ENCODE assay signal across 15 mouse cellular contexts in the genomic region with DNA sequence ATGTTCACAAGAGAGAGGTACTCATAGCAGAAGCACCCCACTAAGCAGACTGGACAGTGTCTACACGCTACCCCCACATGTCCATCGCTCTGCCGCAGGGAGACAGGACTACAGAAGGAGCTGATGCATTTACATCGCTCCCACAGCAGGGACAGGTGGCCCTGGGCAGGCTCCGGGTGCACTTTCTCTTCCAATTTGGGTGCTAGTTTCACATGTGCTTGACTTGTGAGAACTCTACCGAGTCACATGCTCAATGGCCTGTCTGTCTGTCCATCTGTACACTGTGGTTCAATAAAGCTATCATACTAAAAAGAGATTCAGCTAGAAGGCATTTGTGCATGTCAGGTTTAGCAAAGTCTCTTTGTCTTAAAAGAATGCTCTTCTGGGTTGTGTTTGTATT. TPM values are rescaled to one million over a fixed set of nuclear protein-coding genes. Genes with fewer than 3 reads are reported as not detected.
DNase-seq lines count a peak whose midpoint lies in the region; ATAC-seq lines count a peak whose summit lies in the region.
"Had no signal": no experiment of that assay in that cellular context is flagged by ENCODE, and none has a peak within 500 bp of the region (broad histone marks: within the 10 kb centered on the region; RNA-seq: fewer than 3 reads in every experiment).

No protein-coding gene starts in this region.

- no peaks in the 10 kb centered on the region for H3K36me3 ChIP-seq in forebrain, embryonic 13.5 days (ENCODE audit: poor library complexity, severe bottlenecking)
- H3K36me3 ChIP-seq in forebrain, embryonic 15.5 days = no peaks in the 10 kb centered on the region
- no peaks in the 10 kb centered on the region for H3K36me3 ChIP-seq in kidney, embryonic 15.5 days
- H3K36me3 ChIP-seq in embryonic facial prominence, embryonic 10.5 days (replicated peaks) = no peaks in the 10 kb centered on the region
- H3K36me3 ChIP-seq in limb, embryonic 13.5 days = no peaks in the 10 kb centered on the region
- H3K36me3 ChIP-seq: midbrain, embryonic 12.5 days had no signal

- no peak for DNase-seq in kidney, postnatal 36 days
- DNase-seq in embryonic facial prominence, embryonic 10.5 days (ENCODE audit: low spot score) = no peak
- DNase-seq in embryo, embryonic 10 days (ENCODE audit: low spot score) = no peak
- DNase-seq: adrenal gland, postnatal 10 days; cerebellum, postnatal 25 days; thymus, adult 18-20 months had no signal

- WGBS in forebrain, embryonic 13.5 days = 86% methylated on average over 6 of the region's 6 CpGs
- WGBS in forebrain, embryonic 15.5 days = 94% methylated on average over 6 of the region's 6 CpGs
- WGBS in kidney, embryonic 15.5 days = 91% methylated on average over 6 of the region's 6 CpGs
- WGBS in embryonic facial prominence, embryonic 10.5 days = 92% methylated on average over 6 of the region's 6 CpGs
- 76% methylated on average over 6 of the region's 6 CpGs for WGBS in limb, embryonic 13.5 days

- peaks cover 70% of the 10 kb centered on the region for H3K27me3 ChIP-seq in forebrain, embryonic 13.5 days
- peaks cover 22% of the 10 kb centered on the region for H3K27me3 ChIP-seq in forebrain, embryonic 15.5 days
- no peaks in the 10 kb centered on the region for H3K27me3 ChIP-seq in kidney, embryonic 15.5 days
- H3K27me3 ChIP-seq in embryonic facial prominence, embryonic 10.5 days (replicated peaks; ENCODE audit: low read depth, poor library complexity, severe bottlenecking) = no peaks in the 10 kb centered on the region
- no peaks in the 10 kb centered on the region for H3K27me3 ChIP-seq in limb, embryonic 13.5 days

- H3K9ac ChIP-seq in forebrain, embryonic 13.5 days = 0 out of 2 replicates have a peak overlapping the region, but pooled peaks have one; percentile 43
- no peak overlapping the region for H3K9ac ChIP-seq in forebrain, embryonic 15.5 days (replicated peaks)
- H3K9ac ChIP-seq in kidney, embryonic 15.5 days = no peak overlapping the region
- 0 out of 2 replicates have a peak overlapping the region, but pooled peaks have one; percentile 31 for H3K9ac ChIP-seq in limb, embryonic 13.5 days
- H3K9ac ChIP-seq: midbrain, embryonic 12.5 days had no signal

- no peak for ATAC-seq in forebrain, embryonic 13.5 days
- ATAC-seq in forebrain, embryonic 15.5 days (replicated peaks) = no peak
- no peak for ATAC-seq in kidney, embryonic 15.5 days (replicated peaks; ENCODE audit: low FRiP score)
- no peak for ATAC-seq in limb, embryonic 13.5 days (ENCODE audit: low FRiP score, low read depth)
- no peak for ATAC-seq in granulocyte monocyte progenitor cell, adult 5-6 weeks (replicated peaks; ENCODE audit: poor library complexity, severe bottlenecking)

- H3K4me1 ChIP-seq in forebrain, embryonic 13.5 days = no peaks in the 10 kb centered on the region
- peaks cover 9% of the 10 kb centered on the region; the same call in 1 of the 2 replicates for H3K4me1 ChIP-seq in forebrain, embryonic 15.5 days
- peaks cover 64% of the 10 kb centered on the region for H3K4me1 ChIP-seq in kidney, embryonic 15.5 days
- peaks cover 81% of the 10 kb centered on the region for H3K4me1 ChIP-seq in embryonic facial prominence, embryonic 10.5 days
- peaks cover 70% of the 10 kb centered on the region for H3K4me1 ChIP-seq in limb, embryonic 13.5 days

- H3K27ac ChIP-seq in forebrain, embryonic 13.5 days = no peak overlapping the region
- no peak overlapping the region for H3K27ac ChIP-seq in forebrain, embryonic 15.5 days (replicated peaks)
- H3K27ac ChIP-seq in kidney, embryonic 15.5 days = peak overlapping the region; percentile 81; the same call in 1 of the 2 replicates
- peak overlapping the region; percentile 82 for H3K27ac ChIP-seq in embryonic facial prominence, embryonic 10.5 days (replicated peaks)
- H3K27ac ChIP-seq in limb, embryonic 13.5 days = peak overlapping the region; percentile 86; the same call in 1 of the 2 replicates
- H3K27ac ChIP-seq: layer of hippocampus, adult 2 months had no signal

- H3K4me3 ChIP-seq in forebrain, embryonic 13.5 days = no peak overlapping the region
- H3K4me3 ChIP-seq in forebrain, embryonic 15.5 days = no peak overlapping the region
- H3K4me3 ChIP-seq in kidney, embryonic 15.5 days (replicated peaks) = no peak overlapping the region
- H3K4me3 ChIP-seq in embryonic facial prominence, embryonic 10.5 days = no peak overlapping the region
- no peak overlapping the region for H3K4me3 ChIP-seq in limb, embryonic 13.5 days
- H3K4me3 ChIP-seq: layer of hippocampus, adult 2 months; midbrain, embryonic 12.5 days had no signal

- no peak overlapping the region for H3K4me2 ChIP-seq in forebrain, embryonic 13.5 days
- H3K4me2 ChIP-seq in forebrain, embryonic 15.5 days (replicated peaks) = no peak overlapping the region
- H3K4me2 ChIP-seq in kidney, embryonic 15.5 days = no peak overlapping the region
- H3K4me2 ChIP-seq in limb, embryonic 13.5 days (replicated peaks) = no peak overlapping the region
- H3K4me2 ChIP-seq: midbrain, embryonic 12.5 days had no signal

- H3K9me3 ChIP-seq in forebrain, embryonic 13.5 days (replicated peaks) = no peaks in the 10 kb centered on the region
- no peaks in the 10 kb centered on the region for H3K9me3 ChIP-seq in forebrain, embryonic 15.5 days
- H3K9me3 ChIP-seq in kidney, embryonic 15.5 days (replicated peaks) = no peaks in the 10 kb centered on the region
- no peaks in the 10 kb centered on the region for H3K9me3 ChIP-seq in embryonic facial prominence, embryonic 10.5 days
- H3K9me3 ChIP-seq in limb, embryonic 13.5 days = no peaks in the 10 kb centered on the region
- H3K9me3 ChIP-seq: midbrain, embryonic 12.5 days had no signal

RNA-seq across cellular contexts. Expression of a gene that starts 29.7 kb away (rescaled TPM):
- 27.3 and 30.7 TPM in 2 replicates for polyA plus RNA-seq in forebrain, embryonic 13.5 days (2015; fragmentation: Nextera tagmentation; extraction: Ambion mirVana)
- 38.2 and 38.6 TPM in 2 replicates for polyA plus RNA-seq in forebrain, embryonic 15.5 days (2015; fragmentation: Nextera tagmentation; extraction: Ambion mirVana)
- 19.3 and 23.3 TPM in 2 replicates for polyA plus RNA-seq in kidney, embryonic 15.5 days (2015; fragmentation: Nextera tagmentation; extraction: Ambion mirVana)
- 24.9 and 25.9 TPM in 2 replicates for polyA plus RNA-seq in embryonic facial prominence, embryonic 10.5 days (2016; fragmentation: Nextera tagmentation; extraction: Ambion mirVana)
- 21.8 and 22.7 TPM in 2 replicates for polyA plus RNA-seq in limb, embryonic 13.5 days (2015; fragmentation: Nextera tagmentation; extraction: Ambion mirVana)
- total RNA-seq in granulocyte monocyte progenitor cell, adult 5-6 weeks (2014; fragmentation: Nextera tagmentation) = 2.0 and 2.3 TPM in 2 replicates
- 1.9 and 2.1 TPM in 2 replicates for total RNA-seq in granulocyte monocyte progenitor cell, adult 5-6 weeks (2017)

RNA-seq across cellular contexts. Expression of a gene that starts 40.6 kb away (rescaled TPM):
- polyA plus RNA-seq in forebrain, embryonic 13.5 days (2015; fragmentation: Nextera tagmentation; extraction: Ambion mirVana) = 16.9 and 18.0 TPM in 2 replicates
- polyA plus RNA-seq in forebrain, embryonic 15.5 days (2015; fragmentation: Nextera tagmentation; extraction: Ambion mirVana) = 18.2 and 19.2 TPM in 2 replicates
- 26.2 and 26.3 TPM in 2 replicates for polyA plus RNA-seq in kidney, embryonic 15.5 days (2015; fragmentation: Nextera tagmentation; extraction: Ambion mirVana)
- 18.9 and 20.3 TPM in 2 replicates for polyA plus RNA-seq in embryonic facial prominence, embryonic 10.5 days (2016; fragmentation: Nextera tagmentation; extraction: Ambion mirVana)
- 27.7 and 28.0 TPM in 2 replicates for polyA plus RNA-seq in limb, embryonic 13.5 days (2015; fragmentation: Nextera tagmentation; extraction: Ambion mirVana)
- total RNA-seq in granulocyte monocyte progenitor cell, adult 5-6 weeks (2014; fragmentation: Nextera tagmentation) = 4.9 and 6.5 TPM in 2 replicates
- 3.1 and 7.2 TPM in 2 replicates for total RNA-seq in granulocyte monocyte progenitor cell, adult 5-6 weeks (2017)

RNA-seq across cellular contexts. Expression of a gene that starts 48.6 kb away (rescaled TPM):
- 0.30 and 0.44 TPM in 2 replicates for polyA plus RNA-seq in forebrain, embryonic 13.5 days (2015; fragmentation: Nextera tagmentation; extraction: Ambion mirVana)
- 1.1 TPM in 1 of 2 replicates, not detected in the other for polyA plus RNA-seq in forebrain, embryonic 15.5 days (2015; fragmentation: Nextera tagmentation; extraction: Ambion mirVana)
- polyA plus RNA-seq in kidney, embryonic 15.5 days (2015; fragmentation: Nextera tagmentation; extraction: Ambion mirVana) = 0.32 and 0.75 TPM in 2 replicates
- 0.54 TPM in 1 of 2 replicates, not detected in the other for polyA plus RNA-seq in embryonic facial prominence, embryonic 10.5 days (2016; fragmentation: Nextera tagmentation; extraction: Ambion mirVana)
- polyA plus RNA-seq in limb, embryonic 13.5 days (2015; fragmentation: Nextera tagmentation; extraction: Ambion mirVana) = 0.33 and 0.92 TPM in 2 replicates
- total RNA-seq in granulocyte monocyte progenitor cell, adult 5-6 weeks (2014; fragmentation: Nextera tagmentation) = not detected in 2 replicates
- 0.93 TPM in 1 of 2 replicates, not detected in the other for total RNA-seq in granulocyte monocyte progenitor cell, adult 5-6 weeks (2017)
- total RNA-seq: layer of hippocampus, adult 2 months had no signal
- polyA plus RNA-seq: liver, embryonic 16.5 days; midbrain, embryonic 12.5 days; spleen, adult 2 months had no signal

RNA-seq across cellular contexts. Expression of a gene that starts 51.2 kb away (rescaled TPM):
- polyA plus RNA-seq in forebrain, embryonic 13.5 days (2015; fragmentation: Nextera tagmentation; extraction: Ambion mirVana) = 11.3 and 12.3 TPM in 2 replicates
- polyA plus RNA-seq in forebrain, embryonic 15.5 days (2015; fragmentation: Nextera tagmentation; extraction: Ambion mirVana) = 12.0 and 14.4 TPM in 2 replicates
- polyA plus RNA-seq in kidney, embryonic 15.5 days (2015; fragmentation: Nextera tagmentation; extraction: Ambion mirVana) = 21.8 and 22.1 TPM in 2 replicates
- 15.5 and 16.6 TPM in 2 replicates for polyA plus RNA-seq in embryonic facial prominence, embryonic 10.5 days (2016; fragmentation: Nextera tagmentation; extraction: Ambion mirVana)
- polyA plus RNA-seq in limb, embryonic 13.5 days (2015; fragmentation: Nextera tagmentation; extraction: Ambion mirVana) = 20.1 and 20.8 TPM in 2 replicates
- total RNA-seq in granulocyte monocyte progenitor cell, adult 5-6 weeks (2014; fragmentation: Nextera tagmentation) = 7.0 and 12.2 TPM in 2 replicates
- total RNA-seq in granulocyte monocyte progenitor cell, adult 5-6 weeks (2017) = 5.8 and 8.4 TPM in 2 replicates

Comparison
In these comparisons a context has a peak if more than half of its experiments do, and no peak if none do; other contexts are left out.
1. H3K9ac ChIP-seq: peak in forebrain, embryonic 13.5 days (single experiment) and limb, embryonic 13.5 days (single experiment); none in forebrain, embryonic 15.5 days (single experiment) and kidney, embryonic 15.5 days (single experiment).
2. H3K27ac ChIP-seq: peak in kidney, embryonic 15.5 days (single experiment), embryonic facial prominence, embryonic 10.5 days (single experiment) and limb, embryonic 13.5 days (single experiment); none in forebrain, embryonic 13.5 days (single experiment) and forebrain, embryonic 15.5 days (single experiment).